Comparison of ENCODE assay signal across 21 mouse cellular contexts in genomic region chr5:73945671-73946070, GRCm38 (mm10).
A peak's percentile ranks its signal among the peaks of the same experiment; 100 is the strongest.
DNase-seq lines count a peak whose midpoint lies in the region; TF ChIP-seq lines count a peak whose summit lies in the region.
"Had no signal": no experiment of that assay in that cellular context is flagged by ENCODE, and none has a peak within 500 bp of the region (broad histone marks: within the 10 kb centered on the region; RNA-seq: fewer than 3 reads in every experiment).

No protein-coding gene starts in this region.

- in situ Hi-C loops in CH12.LX (cut with MboI; ENCODE audit: low pct_ligation_motif_present, low pct_unique_long_range_greater_than_20kb, low sequenced_read_pairs) = no loop called here

- no peak overlapping the region for H3K9ac ChIP-seq in CH12.LX (ENCODE audit: insufficient read depth, low read depth)
- H3K9ac ChIP-seq: embryonic facial prominence, embryonic 12.5 days; forebrain, embryonic 13.5 days; forebrain, embryonic 15.5 days; forebrain, postnatal 0 days had no signal

- H3K4me3 ChIP-seq in CH12.LX (replicated peaks in 1 of 3; ENCODE audit: low read depth in 2 of 3, low read length in 2 of 3, poor library complexity in 1 of 3) (peak overlapping the region in 2 of 3 experiments; percentile 44 to 81), E14TG2a.4 (replicated peaks; ENCODE audit: low read length) (peak overlapping the region; percentile 79; the same call in 1 of the 2 replicates)
- H3K4me3 ChIP-seq in thymus, adult 2 months (ENCODE audit: control insufficient read depth, insufficient read depth, low read length) = no peak overlapping the region
- H3K4me3 ChIP-seq: embryonic facial prominence, embryonic 10.5 days; embryonic facial prominence, embryonic 12.5 days; forebrain, embryonic 13.5 days; forebrain, embryonic 15.5 days had no signal

- peak; percentile 75 for DNase-seq in CH12.LX (ENCODE audit: extremely low read depth)
- DNase-seq in R1 (ENCODE audit: low read depth, low spot score) = peak; percentile 71
- DNase-seq in liver = no peak
- DNase-seq in thymus, adult 2 months = no peak
- no peak for DNase-seq in gastrocnemius, postnatal 14 days
- DNase-seq: adrenal gland, adult 8-10 months; adrenal gland, postnatal 14 days; adrenal gland, postnatal 36 days; cerebellum, adult 11-12 months; cerebellum, adult 2 months; cerebellum, adult 9-10 months; cerebellum, postnatal 10 days; cerebellum, postnatal 25 days; forebrain, postnatal 0 days had no signal

- peaks cover 7 to 28% of the 10 kb centered on the region in 2 experiments for H3K4me1 ChIP-seq in CH12.LX (ENCODE audit: control insufficient read depth in 1 of 2, insufficient read depth in 2 of 2)
- peaks cover 13% of the 10 kb centered on the region for H3K4me1 ChIP-seq in E14TG2a.4 (replicated peaks; ENCODE audit: low read depth, low read length)
- no peaks in the 10 kb centered on the region for H3K4me1 ChIP-seq in thymus, adult 2 months (replicated peaks; ENCODE audit: control insufficient read depth, insufficient read depth, low read length)
- H3K4me1 ChIP-seq: embryonic facial prominence, embryonic 12.5 days had no signal

- dilution Hi-C loops in CH12.LX (cut with MboI; ENCODE audit: extremely low pct_ligation_motif_present, extremely low pct_unique_long_range_greater_than_20kb, low sequenced_read_pairs) = no loop called here

- peak; percentile 33; the same call in 1 of the 2 replicates for TF ChIP-seq EP300 in CH12.LX (IDR thresholded peaks at IDR 0.05; ENCODE audit: low read length)

- peak overlapping the region; percentile 42; the same call in 1 of the 2 replicates for H3K27ac ChIP-seq in CH12.LX (ENCODE audit: insufficient read depth, low read depth)
- H3K27ac ChIP-seq in thymus, adult 2 months (ENCODE audit: control insufficient read depth, insufficient read depth, low read length) = no peak overlapping the region
- H3K27ac ChIP-seq: embryonic facial prominence, embryonic 10.5 days; embryonic facial prominence, embryonic 12.5 days; forebrain, embryonic 13.5 days; forebrain, embryonic 15.5 days had no signal

- peaks cover 17% of the 10 kb centered on the region for H3K79me2 ChIP-seq in CH12.LX (replicated peaks; ENCODE audit: control insufficient read depth, extremely low read depth, insufficient read depth, poor library complexity, severe bottlenecking)

- H3K27me3 ChIP-seq in CH12.LX (replicated peaks) = no peaks in the 10 kb centered on the region
- no peaks in the 10 kb centered on the region for H3K27me3 ChIP-seq in E14TG2a.4 (ENCODE audit: insufficient read depth, low read length)
- no peaks in the 10 kb centered on the region for H3K27me3 ChIP-seq in thymus, adult 2 months (ENCODE audit: control insufficient read depth, insufficient read depth, low read length)
- H3K27me3 ChIP-seq: embryonic facial prominence, embryonic 12.5 days; forebrain, embryonic 13.5 days; forebrain, embryonic 15.5 days; Patski had no signal

- H3K4me2 ChIP-seq in CH12.LX (ENCODE audit: insufficient read depth, low read depth, poor library complexity, severe bottlenecking) = no peak overlapping the region; the same call in 1 of the 2 replicates
- H3K4me2 ChIP-seq: embryonic facial prominence, embryonic 12.5 days; forebrain, embryonic 13.5 days; forebrain, embryonic 15.5 days had no signal

- TF ChIP-seq POLR2A in CH12.LX (IDR thresholded peaks at IDR 0.05; ENCODE audit: low read depth, low read length) = no peak
- no peak for TF ChIP-seq POLR2A in thymus, adult 2 months (IDR thresholded peaks at IDR 0.05; ENCODE audit: control insufficient read depth, extremely low read depth, insufficient read depth, low read length, poor library complexity)

- H3K9me3 ChIP-seq in CH12.LX (replicated peaks; ENCODE audit: low read length) (no peaks in the 10 kb centered on the region), E14TG2a.4 (ENCODE audit: low read length) (peaks cover 45% of the 10 kb centered on the region)
- H3K9me3 ChIP-seq: embryonic facial prominence, embryonic 10.5 days; embryonic facial prominence, embryonic 12.5 days; forebrain, embryonic 13.5 days; forebrain, embryonic 15.5 days; G1E had no signal

- intact Hi-C loops in gastrocnemius, postnatal 14 days (cut with DNase I; ENCODE audit: low total_unique reads) = no loop called here

- H3K36me3 ChIP-seq in CH12.LX (replicated peaks in 1 of 2; ENCODE audit: control insufficient read depth in 1 of 2, insufficient read depth in 1 of 2, low read length in 1 of 2) (peaks cover 9 to 26% of the 10 kb centered on the region in 2 experiments), E14TG2a.4 (ENCODE audit: insufficient read depth, low read length) (peaks cover 34% of the 10 kb centered on the region)
- H3K36me3 ChIP-seq in thymus, adult 2 months (ENCODE audit: control insufficient read depth, insufficient read depth, low read length) = no peaks in the 10 kb centered on the region
- H3K36me3 ChIP-seq: embryonic facial prominence, embryonic 10.5 days; embryonic facial prominence, embryonic 12.5 days; forebrain, embryonic 15.5 days; G1E had no signal

- WGBS in thymus, adult 2 months = 86% methylated on average over 3 of the region's 3 CpGs

- no peak for TF ChIP-seq RAD21 in CH12.LX (IDR thresholded peaks at IDR 0.05; ENCODE audit: low read depth, low read length)

- TF ChIP-seq CTCF in CH12.LX (conservative IDR thresholded peaks at IDR 0.05 in 1 of 2, IDR thresholded peaks at IDR 0.05 in 1 of 2; ENCODE audit: low read depth in 2 of 2, low read length in 2 of 2) (no peak), E14TG2a.4 (conservative IDR thresholded peaks at IDR 0.05; ENCODE audit: low read length) (no peak)
- TF ChIP-seq CTCF in thymus, adult 2 months (IDR thresholded peaks at IDR 0.05; ENCODE audit: borderline replicate concordance, control insufficient read depth, extremely low read depth, insufficient read depth, low read length, poor library complexity) = no peak

TF ChIP-seq in CH12.LX, 34 proteins besides CTCF, POLR2A, EP300 and RAD21:
- no peak for TF ChIP-seq KAT2A (IDR thresholded peaks at IDR 0.05; ENCODE audit: insufficient replicate concordance, low read length)
- TF ChIP-seq BHLHE40 (IDR thresholded peaks at IDR 0.05; ENCODE audit: low read depth, low read length) = 0 out of 2 replicates have a peak, but pooled peaks have one; percentile 14
- TF ChIP-seq MAX (IDR thresholded peaks at IDR 0.05; ENCODE audit: low read length) = peak; percentile 30; the same call in 1 of the 2 replicates

Comparison
In these comparisons a context has a peak if more than half of its experiments do, and no peak if none do; other contexts are left out.
1. DNase-seq: peak in CH12.LX (single experiment) and R1 (single experiment); none in liver (single experiment), thymus, adult 2 months (single experiment) and gastrocnemius, postnatal 14 days (single experiment).